Mouse (Mus musculus): ENCODE results near the gene Tpx2. TPM values are rescaled to one million over a fixed set of nuclear protein-coding genes. Genes with fewer than 3 reads are reported as not detected.

Gene Tpx2
- polyA plus RNA-seq, 1 experiment from 2014 or later = 59.8 TPM

GRCm38 (mm10) chr2:152931456-152932160 is 83.8 kb downstream of the Tpx2 start:
- no peak overlapping the region for H3K4me2 ChIP-seq
- H3K27me3 ChIP-seq = no peaks in the 10 kb centered on the region; the same call in 1 of the 2 replicates
- no peak overlapping the region; the same call in 1 of the 2 replicates for H3K27ac ChIP-seq
- no peak overlapping the region for H3K4me3 ChIP-seq (replicated peaks)
- DNase-seq = no peak
- no peak for ATAC-seq (ENCODE audit: low read depth)
- H3K9me3 ChIP-seq (replicated peaks) = no peaks in the 10 kb centered on the region
- WGBS (ENCODE audit: insufficient replicate concordance) = 67% methylated on average over 12 of the region's 12 CpGs
- peaks cover 10% of the 10 kb centered on the region for H3K4me1 ChIP-seq (replicated peaks)
- no peak overlapping the region for H3K9ac ChIP-seq
- no peaks in the 10 kb centered on the region for H3K36me3 ChIP-seq

GRCm38 (mm10) chr2:152933048-152933447 is 85.3 kb downstream of the Tpx2 start, which contains the start of gene Foxs1:
Foxs1 (minus strand) TSS chr2:152933208.
- no peak within 1 kb of the TSS for H3K9ac ChIP-seq
- H3K27me3 ChIP-seq = 0 out of 2 replicates have a peak, but pooled peaks cover under 1% of the 10 kb centered on the region
- no peak within 1 kb of the TSS for H3K4me3 ChIP-seq (replicated peaks)
- WGBS (ENCODE audit: insufficient replicate concordance) = 28% methylated on average over 9 of the region's 9 CpGs
- no peak within 1 kb of the TSS for H3K4me2 ChIP-seq
- no peaks in the 10 kb centered on the region for H3K9me3 ChIP-seq (replicated peaks)
- no peak for DNase-seq
- no peak for ATAC-seq (ENCODE audit: low read depth)
- no peaks in the 10 kb centered on the region for H3K36me3 ChIP-seq
- H3K4me1 ChIP-seq (replicated peaks) = peaks cover 5% of the 10 kb centered on the region; the same call in 1 of the 2 replicates
- no peak within 1 kb of the TSS for H3K27ac ChIP-seq

- Histone ChIP-seq H3K9me3 (replicated peaks) (no peaks in the 10 kb centered on the region), H3K4me3 (replicated peaks) (no peak overlapping the region), H3K9ac (no peak overlapping the region), H3K36me3 (no peaks in the 10 kb centered on the region), H3K27ac (no peak overlapping the region), H3K4me1 (replicated peaks) (0 out of 2 replicates have a peak, but pooled peaks cover 2% of the 10 kb centered on the region), H3K4me2 (no peak overlapping the region), H3K27me3 (peaks cover 6% of the 10 kb centered on the region; the same call in 1 of the 2 replicates)
- DNase-seq (peak; percentile 34), ATAC-seq (ENCODE audit: low read depth) (0 out of 2 replicates have a peak, but pooled peaks have one; percentile 26)
- 23% methylated on average over 5 of the region's 5 CpGs for WGBS (ENCODE audit: insufficient replicate concordance)
Observed at GRCm38 (mm10) chr2:152933614-152934013, 85.8 kb downstream of the Tpx2 start.

- DNase-seq = peak; percentile 27
- WGBS (ENCODE audit: insufficient replicate concordance) = 1% methylated on average over 4 of the region's 4 CpGs
- H3K4me1 ChIP-seq (replicated peaks) = no peaks in the 10 kb centered on the region
- no peak overlapping the region for H3K4me2 ChIP-seq
- H3K27ac ChIP-seq = no peak overlapping the region
- H3K27me3 ChIP-seq = peaks cover 65% of the 10 kb centered on the region
- no peak overlapping the region for H3K4me3 ChIP-seq (replicated peaks)
- H3K36me3 ChIP-seq = no peaks in the 10 kb centered on the region
- no peak for ATAC-seq (ENCODE audit: low read depth)
- no peaks in the 10 kb centered on the region for H3K9me3 ChIP-seq (replicated peaks)
- H3K9ac ChIP-seq = no peak overlapping the region
Observed at GRCm38 (mm10) chr2:152939846-152940245, 92.1 kb downstream of the Tpx2 start.

GRCm38 (mm10) chr2:152941106-152941505 is 93.3 kb downstream of the Tpx2 start:
- H3K27ac ChIP-seq = no peak overlapping the region
- WGBS (ENCODE audit: insufficient replicate concordance) = 58% methylated on average over 6 of the region's 6 CpGs
- no peaks in the 10 kb centered on the region for H3K36me3 ChIP-seq
- no peak overlapping the region for H3K4me3 ChIP-seq (replicated peaks)
- DNase-seq (no peak), ATAC-seq (ENCODE audit: low read depth) (no peak)
- H3K9ac ChIP-seq = no peak overlapping the region
- no peaks in the 10 kb centered on the region for H3K4me1 ChIP-seq (replicated peaks)
- H3K27me3 ChIP-seq = peaks cover 78% of the 10 kb centered on the region
- H3K4me2 ChIP-seq = no peak overlapping the region
- H3K9me3 ChIP-seq (replicated peaks) = no peaks in the 10 kb centered on the region

- no peaks in the 10 kb centered on the region for H3K4me1 ChIP-seq (replicated peaks)
- WGBS (ENCODE audit: insufficient replicate concordance) = 17% methylated on average over 7 of the region's 7 CpGs
- ATAC-seq (ENCODE audit: low read depth) (no peak), DNase-seq (no peak)
- H3K36me3 ChIP-seq = no peaks in the 10 kb centered on the region
- no peak overlapping the region for H3K4me2 ChIP-seq
- no peak overlapping the region for H3K4me3 ChIP-seq (replicated peaks)
- no peaks in the 10 kb centered on the region for H3K9me3 ChIP-seq (replicated peaks)
- H3K27ac ChIP-seq = no peak overlapping the region
- H3K27me3 ChIP-seq = peaks cover 85% of the 10 kb centered on the region
- no peak overlapping the region for H3K9ac ChIP-seq
Observed at GRCm38 (mm10) chr2:152941776-152942175, 94.0 kb downstream of the Tpx2 start.

- no peaks in the 10 kb centered on the region for H3K36me3 ChIP-seq
- no peak overlapping the region for H3K27ac ChIP-seq
- DNase-seq (no peak), ATAC-seq (ENCODE audit: low read depth) (no peak)
- H3K9ac ChIP-seq = no peak overlapping the region
- peak overlapping the region; percentile 29 for H3K4me3 ChIP-seq (replicated peaks)
- 2% methylated on average over 54 of the region's 65 CpGs for WGBS (ENCODE audit: insufficient replicate concordance)
- no peaks in the 10 kb centered on the region for H3K4me1 ChIP-seq (replicated peaks)
- H3K27me3 ChIP-seq = peaks cover 96% of the 10 kb centered on the region
- no peaks in the 10 kb centered on the region for H3K9me3 ChIP-seq (replicated peaks)
- peak overlapping the region; percentile 48 for H3K4me2 ChIP-seq
Observed at GRCm38 (mm10) chr2:152942898-152943515, 95.2 kb downstream of the Tpx2 start.

- H3K4me1 ChIP-seq (replicated peaks) = no peaks in the 10 kb centered on the region
- DNase-seq (no peak), ATAC-seq (ENCODE audit: low read depth) (no peak)
- H3K27ac ChIP-seq = no peak overlapping the region
- H3K4me3 ChIP-seq (replicated peaks) = peak overlapping the region; percentile 29; the same call in 1 of the 2 replicates
- H3K4me2 ChIP-seq = peak overlapping the region; percentile 48
- peaks cover 96% of the 10 kb centered on the region for H3K27me3 ChIP-seq
- WGBS (ENCODE audit: insufficient replicate concordance) = 7% methylated on average over 8 of the region's 8 CpGs
- no peaks in the 10 kb centered on the region for H3K9me3 ChIP-seq (replicated peaks)
- H3K36me3 ChIP-seq = no peaks in the 10 kb centered on the region
- H3K9ac ChIP-seq = no peak overlapping the region
Observed at GRCm38 (mm10) chr2:152943568-152943967, 95.8 kb downstream of the Tpx2 start.

- ATAC-seq (ENCODE audit: low read depth) = no peak
- no peak for DNase-seq
- Histone ChIP-seq H3K4me2 (no peak overlapping the region), H3K4me3 (replicated peaks) (no peak overlapping the region), H3K4me1 (replicated peaks) (no peaks in the 10 kb centered on the region), H3K9me3 (replicated peaks) (no peaks in the 10 kb centered on the region), H3K27me3 (peaks cover 96% of the 10 kb centered on the region), H3K9ac (no peak overlapping the region), H3K27ac (no peak overlapping the region), H3K36me3 (no peaks in the 10 kb centered on the region)
- 44% methylated on average over 9 of the region's 9 CpGs for WGBS (ENCODE audit: insufficient replicate concordance)
Observed at GRCm38 (mm10) chr2:152944013-152944412, 96.2 kb downstream of the Tpx2 start.

All from liver, embryonic 13.5 days (tissue).